Comparison of ENCODE assay signal across 8 mouse cellular contexts in genomic region chr19:7340780-7341475, GRCm38 (mm10). TPM values are rescaled to one million over a fixed set of nuclear protein-coding genes. Genes with fewer than 3 reads are reported as not detected.
DNase-seq lines count a peak whose midpoint lies in the region; ATAC-seq and TF ChIP-seq lines count a peak whose summit lies in the region.

No protein-coding gene starts in this region.

- ATAC-seq in heart, embryonic 14.5 days (ENCODE audit: insufficient number of reproducible peaks, insufficient read depth, low FRiP score, low read depth) = peak; percentile 84
- peak; percentile 78 for ATAC-seq in hindbrain, embryonic 14.5 days (ENCODE audit: low FRiP score)
- ATAC-seq in lung, embryonic 16.5 days (ENCODE audit: low read depth) = no peak; the same call in 1 of the 2 replicates

- H3K4me1 ChIP-seq in heart, embryonic 14.5 days (ENCODE audit: control insufficient read depth in 2 of 2, insufficient read depth in 2 of 2, low read length in 2 of 2) = peaks cover 29 to 43% of the 10 kb centered on the region in 2 experiments
- H3K4me1 ChIP-seq in cortical plate, adult 2 months (ENCODE audit: control insufficient read depth, insufficient read depth, low read length) = peaks cover 16% of the 10 kb centered on the region
- peaks cover 30% of the 10 kb centered on the region for H3K4me1 ChIP-seq in hindbrain, embryonic 14.5 days (replicated peaks; ENCODE audit: control insufficient read depth, insufficient read depth, low read length)
- H3K4me1 ChIP-seq in lung, embryonic 16.5 days (replicated peaks; ENCODE audit: control insufficient read depth, insufficient read depth, low read length) = peaks cover 39% of the 10 kb centered on the region
- H3K4me1 ChIP-seq in testis, adult 2 months (ENCODE audit: control insufficient read depth, insufficient read depth, low read length) = peaks cover 12% of the 10 kb centered on the region

- peak overlapping the region; percentile 93 to 96 for H3K4me3 ChIP-seq in heart, embryonic 14.5 days (ENCODE audit: control insufficient read depth in 1 of 2, insufficient read depth in 1 of 2, low read depth in 1 of 2, low read length in 2 of 2)
- peak overlapping the region; percentile 99 for H3K4me3 ChIP-seq in cortical plate, adult 2 months (ENCODE audit: insufficient read depth, low read length)
- H3K4me3 ChIP-seq in hindbrain, embryonic 14.5 days (replicated peaks; ENCODE audit: low read length) = peak overlapping the region; percentile 60
- peak overlapping the region; percentile 92 for H3K4me3 ChIP-seq in lung, embryonic 16.5 days (ENCODE audit: low read length)
- H3K4me3 ChIP-seq in testis, adult 2 months (ENCODE audit: control insufficient read depth, low read depth, low read length) = peak overlapping the region; percentile 84

- DNase-seq in heart, adult 9 months (ENCODE audit: low spot score in 2 of 2) = no peak
- peak; percentile 43 for DNase-seq in CD4-positive helper T cell, adult 2 months (ENCODE audit: low read depth, low spot score)
- DNase-seq in hindbrain, embryonic 14.5 days (ENCODE audit: low spot score) = peak; percentile 38
- no peak for DNase-seq in cerebellum, adult 8-10 months

- peak overlapping the region; percentile 97 for H3K9ac ChIP-seq in heart, embryonic 14.5 days (ENCODE audit: low read length)
- peak overlapping the region; percentile 81 for H3K9ac ChIP-seq in hindbrain, embryonic 14.5 days
- peak overlapping the region; percentile 96 for H3K9ac ChIP-seq in lung, embryonic 16.5 days (ENCODE audit: low read length)

- H3K9me3 ChIP-seq in heart, embryonic 14.5 days (ENCODE audit: control insufficient read depth, low read length) = no peaks in the 10 kb centered on the region
- H3K9me3 ChIP-seq in hindbrain, embryonic 14.5 days (ENCODE audit: control insufficient read depth, low read length) = no peaks in the 10 kb centered on the region
- H3K9me3 ChIP-seq in lung, embryonic 16.5 days (ENCODE audit: control insufficient read depth, low read length) = no peaks in the 10 kb centered on the region

- under 1% methylated on average over 36 of the region's 46 CpGs for WGBS in heart, embryonic 14.5 days
- WGBS in hindbrain, embryonic 14.5 days = under 1% methylated on average over 30 of the region's 46 CpGs
- WGBS in lung, embryonic 16.5 days = under 1% methylated on average over 28 of the region's 46 CpGs

- H3K27me3 ChIP-seq in heart, embryonic 14.5 days (ENCODE audit: control insufficient read depth, insufficient read depth, low read length) = no peaks in the 10 kb centered on the region
- no peaks in the 10 kb centered on the region for H3K27me3 ChIP-seq in hindbrain, embryonic 14.5 days (ENCODE audit: control insufficient read depth, insufficient read depth, low read length)
- H3K27me3 ChIP-seq in lung, embryonic 16.5 days (ENCODE audit: control insufficient read depth, insufficient read depth, low read depth, low read length) = no peaks in the 10 kb centered on the region
- no peaks in the 10 kb centered on the region for H3K27me3 ChIP-seq in testis, adult 2 months (ENCODE audit: control insufficient read depth, insufficient read depth, low read length)

- TF ChIP-seq POLR2A in cortical plate, adult 2 months (IDR thresholded peaks at IDR 0.05; ENCODE audit: extremely low read depth, insufficient read depth, low read length) = no peak
- TF ChIP-seq POLR2A in testis, adult 2 months (IDR thresholded peaks at IDR 0.05; ENCODE audit: control insufficient read depth, low read depth, low read length) = no peak

- no peak for TF ChIP-seq CTCF in cortical plate, adult 2 months (IDR thresholded peaks at IDR 0.05; ENCODE audit: extremely low read depth, insufficient read depth, low read length)
- no peak for TF ChIP-seq CTCF in testis, adult 2 months (IDR thresholded peaks at IDR 0.05; ENCODE audit: control insufficient read depth, insufficient read depth, insufficient replicate concordance, low read depth, low read length)

- H3K27ac ChIP-seq in heart, embryonic 14.5 days (replicated peaks in 1 of 2; ENCODE audit: control insufficient read depth in 1 of 2, insufficient read depth in 1 of 2, low read depth in 2 of 2, low read length in 2 of 2) = peak overlapping the region; percentile 41 to 88
- H3K27ac ChIP-seq in cortical plate, adult 2 months (ENCODE audit: insufficient read depth, low read length) = peak overlapping the region; percentile 90
- peak overlapping the region; percentile 79 for H3K27ac ChIP-seq in hindbrain, embryonic 14.5 days
- peak overlapping the region; percentile 84 for H3K27ac ChIP-seq in lung, embryonic 16.5 days (ENCODE audit: low read length)
- H3K27ac ChIP-seq in testis, adult 2 months (ENCODE audit: control insufficient read depth, insufficient read depth, low read depth, low read length) = peak overlapping the region; percentile 91

- peaks cover 4% of the 10 kb centered on the region; the same call in 1 of the 2 replicates for H3K36me3 ChIP-seq in heart, embryonic 14.5 days (ENCODE audit: control insufficient read depth, insufficient read depth, low read length)
- H3K36me3 ChIP-seq in hindbrain, embryonic 14.5 days (replicated peaks; ENCODE audit: control insufficient read depth, insufficient read depth) = no peaks in the 10 kb centered on the region
- H3K36me3 ChIP-seq in lung, embryonic 16.5 days (ENCODE audit: control insufficient read depth, insufficient read depth, low read length) = no peaks in the 10 kb centered on the region
- no peaks in the 10 kb centered on the region; the same call in 1 of the 2 replicates for H3K36me3 ChIP-seq in testis, adult 2 months (ENCODE audit: control insufficient read depth, insufficient read depth, low read length)

- peak overlapping the region; percentile 95 for H3K4me2 ChIP-seq in heart, embryonic 14.5 days (ENCODE audit: low read length)
- H3K4me2 ChIP-seq in hindbrain, embryonic 14.5 days (replicated peaks) = peak overlapping the region; percentile 81
- peak overlapping the region; percentile 90 for H3K4me2 ChIP-seq in lung, embryonic 16.5 days (ENCODE audit: low read depth, low read length)

RNA-seq across cellular contexts. Expression of gene Mark2, which starts 0.7 kb away (rescaled TPM):
- 35.4 and 40.2 TPM in 2 replicates for polyA plus RNA-seq in heart, embryonic 14.5 days (2014; fragmentation: Nextera tagmentation; extraction: Ambion mirVana)
- 102 and 103 TPM in 2 replicates for polyA plus RNA-seq in cortical plate, adult 2 months (2012; rRNA removed)
- polyA plus RNA-seq in hindbrain, embryonic 14.5 days (2014; fragmentation: Nextera tagmentation; extraction: Ambion mirVana) = 50.7 and 57.6 TPM in 2 replicates
- polyA plus RNA-seq in lung, embryonic 16.5 days (2015; fragmentation: Nextera tagmentation; extraction: Ambion mirVana) = 33.4 and 35.0 TPM in 2 replicates
- 108 and 117 TPM in 2 replicates for polyA plus RNA-seq in testis, adult 2 months (2012; rRNA removed)

RNA-seq across cellular contexts. Expression of gene Spindoc, which starts 41.9 kb away (rescaled TPM):
- polyA plus RNA-seq in heart, embryonic 14.5 days (2014; fragmentation: Nextera tagmentation; extraction: Ambion mirVana) = 11.1 and 14.8 TPM in 2 replicates
- polyA plus RNA-seq in cortical plate, adult 2 months (2012; rRNA removed) = 22.6 and 22.8 TPM in 2 replicates
- polyA plus RNA-seq in hindbrain, embryonic 14.5 days (2014; fragmentation: Nextera tagmentation; extraction: Ambion mirVana) = 21.8 and 25.8 TPM in 2 replicates
- polyA plus RNA-seq in lung, embryonic 16.5 days (2015; fragmentation: Nextera tagmentation; extraction: Ambion mirVana) = 24.8 and 25.7 TPM in 2 replicates
- 63.6 and 70.6 TPM in 2 replicates for polyA plus RNA-seq in testis, adult 2 months (2012; rRNA removed)

Comparison
In these comparisons a context has a peak if more than half of its experiments do, and no peak if none do; other contexts are left out.
1. DNase-seq: peak in CD4-positive helper T cell, adult 2 months (single experiment) and hindbrain, embryonic 14.5 days (single experiment); none in heart, adult 9 months (0 of 2) and cerebellum, adult 8-10 months (single experiment).
2. Peak in every context shown above with its lines, with median percentiles within 50 percentile points of each other: H3K27ac ChIP-seq, H3K4me2 ChIP-seq, H3K4me3 ChIP-seq and H3K9ac ChIP-seq.